Mouse (Mus musculus): ENCODE results near the gene Gzmg. TPM values are rescaled to one million over a fixed set of nuclear protein-coding genes. Genes with fewer than 3 reads are reported as not detected.

Gzmg gene
- polyA plus RNA-seq (2017; shearing (Covaris generic)): not detected

DNA sequence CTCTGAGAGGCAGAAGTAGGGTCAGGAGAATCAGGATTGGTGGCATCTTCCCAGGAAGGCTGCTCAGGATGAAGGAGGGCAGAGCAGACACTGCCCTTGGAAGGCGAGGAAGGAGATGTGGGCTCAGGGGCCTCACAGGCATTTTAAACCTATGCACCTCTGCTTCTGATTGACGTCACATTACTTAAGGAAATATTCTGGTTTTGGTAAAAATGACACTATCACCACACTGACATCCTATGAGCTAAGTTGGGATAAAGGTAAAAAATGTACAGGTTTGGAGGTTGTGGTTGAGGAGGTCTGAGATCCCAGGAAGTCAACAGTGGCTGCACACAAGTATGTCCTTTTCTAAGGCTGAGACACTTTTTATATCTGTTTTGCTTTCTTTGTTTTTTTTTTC is at the start of gene Gzmg:
Gene Gzmg (minus strand): TSS at position 101 of the 400 bp plus-strand sequence.

GRCm38 (mm10) chr14:56174499-56174898 is 15.1 kb upstream of the Gzmg start, which contains the start of gene Gzmn:
Gzmn (minus strand) TSS chr14:56174599.

DNA sequence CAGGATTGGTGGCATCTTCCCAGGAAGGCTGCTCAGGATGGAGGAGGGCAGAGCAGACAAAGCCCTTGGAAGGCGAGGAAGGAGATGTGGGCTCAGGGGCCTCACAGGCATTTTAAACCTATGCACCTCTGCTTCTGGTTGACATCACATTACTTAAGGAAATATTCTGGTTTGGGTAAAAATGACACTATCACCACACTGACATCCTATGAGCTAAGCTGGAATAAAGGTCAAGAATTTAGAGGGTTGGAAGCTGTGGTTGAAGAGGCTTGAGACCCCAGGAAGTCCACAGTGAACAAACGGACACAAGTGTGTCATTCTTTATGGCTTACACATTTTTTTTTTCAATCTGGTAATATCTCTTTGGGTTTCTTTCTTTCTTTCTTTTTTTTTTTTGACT is 26.9 kb downstream of the Gzmg start, which contains the start of gene Gzmd:
Gene Gzmd (minus strand): TSS at position 101 of the 400 bp plus-strand sequence.

GRCm38 (mm10) chr14:56120525-56120924 is 38.9 kb downstream of the Gzmg start, which contains the start of gene Gzme:
Gzme (minus strand) TSS chr14:56120625.

Other genes with a start within 250 kb of the Gzmg start
- gene Cma1, start 214.9 kb downstream of the Gzmg start, polyA plus RNA-seq (2017; shearing (Covaris generic)): not detected
- not detected for gene Cma2, start 208.6 kb downstream of the Gzmg start, polyA plus RNA-seq (2017; shearing (Covaris generic))
- gene Mcpt1, start 141.6 kb downstream of the Gzmg start, polyA plus RNA-seq (2017; shearing (Covaris generic)): not detected
- gene Mcpt9, start 129.1 kb downstream of the Gzmg start, polyA plus RNA-seq (2017; shearing (Covaris generic)): not detected
- gene Mcpt2, start 117.5 kb downstream of the Gzmg start, polyA plus RNA-seq (2017; shearing (Covaris generic)): not detected
- gene Mcpt4, start 97.3 kb downstream of the Gzmg start, polyA plus RNA-seq (2017; shearing (Covaris generic)): not detected
- gene Mcpt8, start 74.3 kb downstream of the Gzmg start, polyA plus RNA-seq (2017; shearing (Covaris generic)): not detected
- not detected for gene Ctsg, start 57.0 kb downstream of the Gzmg start, polyA plus RNA-seq (2017; shearing (Covaris generic))
- gene Gzme, start 39.0 kb downstream of the Gzmg start, polyA plus RNA-seq (2017; shearing (Covaris generic)): not detected
- not detected for gene Gzmd, start 27.0 kb downstream of the Gzmg start, polyA plus RNA-seq (2017; shearing (Covaris generic))
- not detected for gene Gzmn, start 15.0 kb upstream of the Gzmg start, polyA plus RNA-seq (2017; shearing (Covaris generic))
- gene Gzmf, start 51.8 kb upstream of the Gzmg start, polyA plus RNA-seq (2017; shearing (Covaris generic)): not detected
- 1.1 TPM for gene Gzmc, start 75.1 kb upstream of the Gzmg start, polyA plus RNA-seq (2017; shearing (Covaris generic))
- 14.5 TPM for gene Gzmb, start 102.7 kb upstream of the Gzmg start, polyA plus RNA-seq (2017; shearing (Covaris generic))
- gene Atp12a, start 205.5 kb upstream of the Gzmg start, polyA plus RNA-seq (2017; shearing (Covaris generic)): not detected
- gene Rnf17, start 243.0 kb upstream of the Gzmg start, polyA plus RNA-seq (2017; shearing (Covaris generic)): 0.79 TPM